Mouse (Mus musculus): Measurements from ENCODE around the gene Cdx2.

DNA sequence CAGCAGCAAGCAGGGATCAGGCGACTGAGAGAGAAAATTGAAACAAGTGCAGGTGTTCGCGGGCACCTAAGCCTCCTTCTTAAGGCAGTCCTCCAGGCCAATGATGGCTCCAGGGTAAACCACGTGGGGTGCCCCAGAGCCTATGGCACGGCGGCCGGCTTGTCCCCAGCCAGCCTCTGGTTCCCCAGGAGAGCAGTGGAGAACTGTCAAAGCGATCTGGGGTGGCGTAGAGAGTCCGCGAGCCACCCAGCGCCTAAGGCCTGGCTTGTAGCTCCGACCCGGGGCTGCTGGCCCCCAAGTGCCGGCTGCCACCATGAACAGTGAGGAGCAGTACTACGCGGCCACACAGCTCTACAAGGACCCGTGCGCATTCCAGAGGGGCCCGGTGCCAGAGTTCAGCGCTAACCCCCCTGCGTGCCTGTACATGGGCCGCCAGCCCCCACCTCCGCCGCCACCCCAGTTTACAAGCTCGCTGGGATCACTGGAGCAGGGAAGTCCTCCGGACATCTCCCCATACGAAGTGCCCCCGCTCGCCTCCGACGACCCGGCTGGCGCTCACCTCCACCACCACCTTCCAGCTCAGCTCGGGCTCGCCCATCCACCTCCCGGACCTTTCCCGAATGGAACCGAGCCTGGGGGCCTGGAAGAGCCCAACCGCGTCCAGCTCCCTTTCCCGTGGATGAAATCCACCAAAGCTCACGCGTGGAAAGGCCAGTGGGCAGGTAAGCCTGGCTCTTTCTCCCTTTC lies 37.0 kb downstream of the Cdx2 start, which contains the start of gene Pdx1:
- TF ChIP-seq RCOR1 (conservative IDR thresholded peaks at IDR 0.05; ENCODE audit: low read depth, low read length) (no peak), ZC3H11A (IDR thresholded peaks at IDR 0.05; ENCODE audit: low read depth, low read length) (no peak), ZNF384 (IDR thresholded peaks at IDR 0.05; ENCODE audit: low read depth, low read length) (no peak), ELF1 (IDR thresholded peaks at IDR 0.05; ENCODE audit: low read depth, low read length) (no peak), MAX (IDR thresholded peaks at IDR 0.05; ENCODE audit: low read length) (no peak), CTCF (conservative IDR thresholded peaks at IDR 0.05 in 1 of 2, IDR thresholded peaks at IDR 0.05 in 1 of 2; ENCODE audit: low read depth in 2 of 2, low read length in 2 of 2) (no peak), EP300 (IDR thresholded peaks at IDR 0.05; ENCODE audit: low read length) (no peak), TCF12 (IDR thresholded peaks at IDR 0.05; ENCODE audit: low read depth, low read length) (no peak), BHLHE40 (IDR thresholded peaks at IDR 0.05; ENCODE audit: low read depth, low read length) (no peak), HCFC1 (IDR thresholded peaks at IDR 0.05; ENCODE audit: low read depth, low read length) (no peak), PAX5 (IDR thresholded peaks at IDR 0.05; ENCODE audit: low read length) (no peak), POLR2A (IDR thresholded peaks at IDR 0.05; ENCODE audit: low read depth, low read length) (no peak)
